Mouse (Mus musculus) liver, embryonic 14.5 days (tissue): ENCODE data around the gene Cope. TPM values are rescaled to one million over a fixed set of nuclear protein-coding genes. Genes with fewer than 3 reads are reported as not detected.

Experiments
- ATAC-seq: fragments of 200-750 bp; cut with Nextera tagmentation; 2 replicates; pipeline ENCODE4 v1.8.0; 2017; ENCODE audit warnings: moderate number of reproducible peaks, mild to moderate bottlenecking, moderate library complexity; ENCODE audit not compliant: insufficient read depth
- DNase-seq, 3 experiments: peaks; one replicate each; pipeline ENCODE4 v3.0.0-alpha.2; 2012 to 2013; ENCODE audit warnings: low read depth in 3 of 3, low spot score in 3 of 3
- H3K27ac ChIP-seq: fragments of 300-500 bp; sonication (generic); 2 replicates; pipeline ENCODE4 v1.5.1; 2014; ENCODE audit warnings: moderate library complexity, mild to moderate bottlenecking, control low read depth, inconsistent platforms
- H3K27me3 ChIP-seq: fragments of 300-500 bp; sonication (generic); 2 replicates; pipeline ENCODE4 v1.6.1; 2014; ENCODE audit warnings: mild to moderate bottlenecking, low read length, moderate library complexity; ENCODE audit not compliant: control insufficient read depth, insufficient read depth
- H3K36me3 ChIP-seq: fragments of 300-500 bp; sonication (generic); replicated peaks from 2 replicates; pipeline ENCODE4 v1.6.1; 2014; ENCODE audit warnings: low read depth; ENCODE audit not compliant: control insufficient read depth, insufficient read depth
- H3K4me1 ChIP-seq, 2 experiments: fragments of 200-500 bp in 1 of 2; fragments of 300-500 bp in 1 of 2; sonication (generic) in 1 of 2; replicated peaks; 2 replicates each; pipeline ENCODE4 v1.6.1; 2012 to 2014; ENCODE audit warnings: antibody characterized with exemption in 1 of 2, inconsistent platforms in 1 of 2, low read length in 1 of 2; ENCODE audit not compliant: control insufficient read depth in 2 of 2, insufficient read depth in 2 of 2
- H3K4me2 ChIP-seq: fragments of 300-500 bp; sonication (generic); 2 replicates; pipeline ENCODE4 v1.6.1; 2014; ENCODE audit warnings: low read depth, mild to moderate bottlenecking, control low read depth, moderate library complexity
- H3K4me3 ChIP-seq, 2 experiments: fragments of 200-500 bp in 1 of 2; fragments of 300-500 bp in 1 of 2; sonication (generic) in 1 of 2; 2 replicates each; pipeline ENCODE4 v1.5.1; 2012 to 2014; ENCODE audit warnings: low read depth in 2 of 2, low read length in 2 of 2, mild to moderate bottlenecking in 2 of 2, control low read depth in 1 of 2, inconsistent platforms in 1 of 2, moderate library complexity in 1 of 2; ENCODE audit not compliant: insufficient read depth in 1 of 2
- H3K9ac ChIP-seq: fragments of 300-500 bp; sonication (generic); replicated peaks from 2 replicates; pipeline ENCODE4 v1.6.1; 2014; ENCODE audit warnings: mild to moderate bottlenecking, control low read depth, moderate library complexity
- H3K9me3 ChIP-seq: fragments of 300-500 bp; sonication (generic); 2 replicates; pipeline ENCODE4 v1.6.1; 2016; ENCODE audit warnings: low read length, mixed read lengths; ENCODE audit not compliant: control insufficient read depth
- CTCF ChIP-seq: IDR thresholded peaks from 2 replicates; pipeline ENCODE4 v1.5.1; 2016; ENCODE audit warnings: antibody characterized with exemption, low read depth, control low read depth
- EP300 ChIP-seq: IDR thresholded peaks from 2 replicates; pipeline ENCODE4 v1.6.1; 2016; ENCODE audit warnings: antibody characterized with exemption, low read depth
- WGBS: fragments of 180-500 bp; shearing (Covaris S2); extraction: QIAGEN DNeasy Blood & Tissue Kit; methylation state at CpG from one replicate; pipeline ENCODE4 v1.1.7; 2014; ENCODE audit not compliant: insufficient replicate concordance; 5-methylcytosine and 5-hydroxymethylcytosine counted together
- polyA plus RNA-seq, 2 experiments: library from polyadenylated mRNA; depleted of rRNA in 1 of 2; stranded (reverse) in 1 of 2; unstranded in 1 of 2; fragments of >200 nt; fragmentation: Nextera tagmentation in 1 of 2; extraction: Ambion mirVana in 1 of 2; gene quantifications; 2 replicates each; pipeline versions ENCODE4 v1.2.1 to v1.2.3; 2012 to 2014

The Cope gene
- polyA plus RNA-seq, 2 experiments = 138 to 171 TPM

- H3K4me3 ChIP-seq = peak overlapping the region; percentile 82 to 98
- peaks cover 66 to 72% of the 10 kb centered on the region in 2 experiments for H3K4me1 ChIP-seq
- H3K4me2 ChIP-seq = peak overlapping the region; percentile 96
- no peaks in the 10 kb centered on the region for H3K27me3 ChIP-seq
- TF ChIP-seq EP300 (no peak), CTCF (no peak)
- H3K9ac ChIP-seq = peak overlapping the region; percentile 99
- H3K9me3 ChIP-seq = no peaks in the 10 kb centered on the region
- H3K36me3 ChIP-seq = peaks cover 34% of the 10 kb centered on the region
- WGBS = 14% methylated on average over 3 of the region's 3 CpGs
- DNase-seq (no peak), ATAC-seq (no peak)
- H3K27ac ChIP-seq = peak overlapping the region; percentile 86
Measured at GRCm38 (mm10) chr8:70352000-70352384, 49.7 kb downstream of the Cope start.

- Histone ChIP-seq H3K27ac (peak overlapping the region; percentile 86), H3K27me3 (no peaks in the 10 kb centered on the region), H3K4me1 (peaks cover 70 to 74% of the 10 kb centered on the region in 2 experiments), H3K4me2 (peak overlapping the region; percentile 96), H3K9ac (peak overlapping the region; percentile 99), H3K9me3 (no peaks in the 10 kb centered on the region), H3K36me3 (peaks cover 29% of the 10 kb centered on the region), H3K4me3 (peak overlapping the region; percentile 82 to 98)
- ATAC-seq (peak; percentile 50), DNase-seq (no peak)
- WGBS = under 1% methylated on average over 64 of the region's 64 CpGs
- TF ChIP-seq EP300 = no peak
- no peak for TF ChIP-seq CTCF
Measured at GRCm38 (mm10) chr8:70352657-70353151, 50.4 kb downstream of the Cope start.

DNA sequence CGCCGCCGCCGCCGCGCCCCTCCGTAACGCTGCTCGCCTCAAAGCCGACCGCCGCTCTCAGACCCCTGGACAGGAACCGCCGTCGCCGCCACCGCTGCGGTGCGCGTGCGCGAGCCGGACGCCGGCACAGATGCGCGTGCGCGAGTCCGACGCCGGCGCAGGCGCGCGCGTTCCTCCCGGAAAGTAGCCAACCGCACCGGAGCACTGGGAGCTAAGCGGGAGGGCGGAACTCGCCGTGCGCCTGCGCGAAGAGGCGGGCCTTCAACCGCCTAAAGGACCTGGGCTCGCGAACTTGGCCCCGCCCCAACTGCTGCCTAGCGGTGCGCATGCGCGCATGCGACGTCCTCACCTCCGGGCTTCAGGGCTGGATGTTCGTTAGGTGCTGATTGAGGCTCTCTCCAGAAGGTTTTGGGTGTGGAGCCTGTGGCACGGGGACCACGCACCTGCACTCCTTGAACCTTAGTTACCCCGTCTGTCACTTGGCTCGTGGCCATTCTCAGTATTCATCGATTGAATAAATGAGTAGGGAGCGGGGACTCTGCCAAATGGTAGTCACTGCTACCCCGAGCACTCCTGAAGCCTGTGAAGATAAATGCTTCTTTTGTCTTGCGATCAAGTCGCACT lies 51.0 kb downstream of the Cope start, which contains the start of gene Upf1:
Gene Upf1, minus strand, starts transcription at position 85 of the 624 bp plus-strand sequence.
- no peaks in the 10 kb centered on the region for H3K9me3 ChIP-seq
- WGBS = under 1% methylated on average over 69 of the region's 69 CpGs
- peaks cover 66 to 70% of the 10 kb centered on the region in 2 experiments for H3K4me1 ChIP-seq
- DNase-seq = peak; percentile 97 to 99 (median 98)
- peak within 1 kb of the TSS; percentile 99 for H3K9ac ChIP-seq
- peaks cover 24% of the 10 kb centered on the region for H3K36me3 ChIP-seq
- peak within 1 kb of the TSS; percentile 96 for H3K4me2 ChIP-seq
- H3K27ac ChIP-seq = peak within 1 kb of the TSS; percentile 93
- H3K4me3 ChIP-seq = peak within 1 kb of the TSS; percentile 82 to 98
- TF ChIP-seq EP300 = no peak
- no peak for TF ChIP-seq CTCF
- H3K27me3 ChIP-seq = no peaks in the 10 kb centered on the region
- peak; percentile 85 for ATAC-seq

- ATAC-seq (no peak), DNase-seq (no peak)
- Histone ChIP-seq H3K36me3 (peaks cover 18% of the 10 kb centered on the region), H3K9ac (peak overlapping the region; percentile 68), H3K4me2 (peak overlapping the region; percentile 78), H3K4me1 (peaks cover 59 to 63% of the 10 kb centered on the region in 2 experiments), H3K9me3 (no peaks in the 10 kb centered on the region), H3K27me3 (no peaks in the 10 kb centered on the region), H3K4me3 (peak overlapping the region; percentile 48 to 98), H3K27ac (peak overlapping the region; percentile 93)
- no peak for TF ChIP-seq EP300
- TF ChIP-seq CTCF = no peak
- 40% methylated on average over 4 of the region's 4 CpGs for WGBS
Measured at GRCm38 (mm10) chr8:70354004-70354403, 51.7 kb downstream of the Cope start.

GRCm38 (mm10) chr8:70356111-70356510 lies 53.8 kb downstream of the Cope start:
- DNase-seq = peak; percentile 66 to 71 (median 70)
- ATAC-seq = peak; percentile 70
- TF ChIP-seq CTCF = no peak
- TF ChIP-seq EP300 = peak; percentile 77
- H3K27me3 ChIP-seq = no peaks in the 10 kb centered on the region
- H3K4me3 ChIP-seq = peak overlapping the region; percentile 8 to 27; a peak in 2 of 4 replicates
- no peaks in the 10 kb centered on the region for H3K9me3 ChIP-seq
- no peaks in the 10 kb centered on the region for H3K36me3 ChIP-seq
- peak overlapping the region; percentile 74 for H3K4me2 ChIP-seq
- peak overlapping the region; percentile 60 for H3K9ac ChIP-seq
- 21% methylated on average over 1 of the region's 1 CpGs for WGBS
- H3K27ac ChIP-seq = peak overlapping the region; percentile 95
- H3K4me1 ChIP-seq = peaks cover 43 to 44% of the 10 kb centered on the region in 2 experiments
